Mouse (Mus musculus) right cerebral cortex, postnatal 25 days (tissue): Measurements from ENCODE around the gene Jaml.
"Not testable (repeated sequence)": the region's sequence is repeated elsewhere in the genome, so short reads cannot be mapped to it uniquely, and the experiment has no call there.

Experiments used
- DNase-seq: peaks from one replicate; pipeline ENCODE4 v3.0.0; 2022

The Jaml gene

DNA sequence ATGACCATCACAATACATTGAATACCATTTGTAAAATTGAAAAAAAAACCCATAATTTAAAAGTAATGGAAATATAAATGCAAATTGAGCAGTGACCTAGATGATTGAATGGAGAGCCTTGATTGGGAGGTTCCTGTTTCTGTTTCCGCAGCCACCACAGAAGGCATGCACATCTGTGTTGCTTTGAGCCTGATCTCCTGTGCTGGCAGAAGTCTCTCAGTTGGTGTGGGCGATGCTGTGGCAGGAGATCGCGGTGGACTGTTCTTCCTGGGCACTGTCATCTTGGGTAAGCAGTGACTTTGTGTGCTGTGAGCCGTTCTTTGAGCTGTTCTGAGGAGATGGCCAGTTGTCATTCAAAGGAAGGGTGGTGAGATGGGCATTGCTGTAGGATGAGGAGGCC is at the start of gene Jaml:
TSS of gene Jaml (plus strand) at position 173 of the 400 bp plus-strand sequence.
- DNase-seq = no peak

DNA sequence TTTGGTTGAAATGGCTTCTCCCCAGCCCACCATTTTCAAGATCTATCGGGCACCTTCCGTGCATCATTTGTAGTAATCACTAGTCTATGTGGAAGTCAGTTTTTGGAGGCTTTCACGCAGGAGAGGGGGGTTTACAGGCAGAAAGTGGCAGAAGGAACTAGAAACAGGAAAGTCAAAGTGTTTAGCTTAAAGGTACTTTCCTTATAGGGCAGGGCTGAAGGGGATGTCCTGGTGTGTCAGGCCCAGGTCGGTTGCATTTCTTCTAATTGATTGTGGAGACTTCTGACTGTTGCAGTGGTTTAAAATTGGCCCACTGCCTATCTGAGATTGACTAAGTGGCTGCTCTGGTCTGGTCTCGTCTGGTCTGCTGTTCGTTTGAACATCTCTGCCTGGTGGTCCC is 48.6 kb upstream of the Jaml start:
- no peak for DNase-seq

DNA sequence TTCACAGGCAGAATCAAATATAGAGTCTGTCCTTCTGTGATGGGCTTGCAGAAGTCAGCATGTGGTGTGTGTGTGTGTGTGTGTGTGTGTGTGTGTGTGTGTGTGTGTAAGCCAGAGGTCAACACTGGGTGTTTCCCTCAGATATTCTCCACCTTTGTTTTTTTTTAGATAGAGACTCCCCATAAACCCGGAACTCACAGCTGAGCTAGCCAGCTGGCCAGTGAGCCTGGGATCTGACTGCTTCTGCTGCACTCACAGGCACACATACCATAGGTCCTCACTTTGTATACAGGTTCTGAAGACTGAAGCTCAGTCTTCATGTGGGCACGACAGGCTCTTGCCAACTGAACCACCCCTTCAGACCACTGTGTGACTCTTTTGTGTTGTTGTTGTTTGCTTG is 46.7 kb upstream of the Jaml start:
- DNase-seq = no peak

DNA sequence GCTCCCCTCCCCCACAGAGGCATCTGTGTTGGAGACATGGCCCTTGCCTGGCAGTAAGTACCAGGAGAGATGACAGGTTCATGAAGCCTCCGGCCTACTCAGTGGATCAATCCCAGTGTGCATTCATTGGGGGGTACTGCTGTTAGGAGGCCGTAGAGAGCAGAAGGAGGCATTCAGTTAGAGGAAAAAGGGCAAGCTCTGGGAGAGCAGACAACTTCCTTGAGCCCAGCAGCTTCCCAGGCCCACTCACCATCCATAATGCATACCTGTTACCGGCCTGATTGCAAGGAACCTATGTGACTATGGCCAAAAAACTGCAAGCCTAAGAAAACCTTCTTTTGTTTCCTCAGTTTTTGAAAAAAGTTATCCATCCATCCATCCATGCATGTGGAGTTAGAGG is 44.5 kb upstream of the Jaml start:
- no peak for DNase-seq

DNA sequence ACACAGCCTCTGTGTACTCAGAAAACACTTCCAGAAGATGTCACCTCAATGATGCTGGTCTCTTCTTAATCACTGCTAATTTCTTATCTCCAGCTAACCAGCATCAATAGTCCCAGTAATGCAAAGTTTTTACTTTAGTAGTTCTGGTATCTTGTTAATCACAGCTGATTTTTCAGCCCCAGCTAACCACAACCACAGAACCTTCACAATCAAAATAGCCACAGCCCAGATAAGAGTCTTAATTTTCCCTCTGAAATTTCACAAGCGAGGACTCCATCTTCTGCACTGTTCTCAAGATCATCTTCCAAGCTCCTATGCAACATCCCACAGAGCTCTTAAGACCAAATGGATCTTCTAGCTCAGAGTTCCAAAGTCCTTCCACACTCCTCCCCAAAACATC is 41.2 kb upstream of the Jaml start:
- not testable (repeated sequence) for DNase-seq

DNA sequence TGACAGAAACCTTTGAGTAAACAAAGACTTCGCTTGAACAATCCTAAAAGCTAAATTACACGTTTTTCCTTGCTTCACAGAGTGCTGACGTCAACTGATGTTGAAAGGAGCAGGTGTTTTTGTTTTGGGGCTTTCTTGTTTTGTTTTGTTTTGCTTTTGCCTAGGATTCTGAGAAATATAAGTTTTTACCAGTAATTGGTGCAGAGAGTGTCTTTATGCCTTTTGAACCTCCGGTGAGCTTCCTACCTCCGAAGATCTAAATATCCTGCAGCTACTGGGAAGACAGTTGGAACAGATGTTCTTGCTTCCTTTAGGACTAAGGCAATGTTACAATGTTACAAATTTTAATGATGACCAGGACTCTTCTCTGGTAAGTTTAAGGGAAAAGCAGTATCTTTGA is 39.5 kb upstream of the Jaml start, which contains the start of gene Mpzl2:
TSS of gene Mpzl2 (plus strand) at position 301 of the 400 bp plus-strand sequence.
- DNase-seq = no peak

DNA sequence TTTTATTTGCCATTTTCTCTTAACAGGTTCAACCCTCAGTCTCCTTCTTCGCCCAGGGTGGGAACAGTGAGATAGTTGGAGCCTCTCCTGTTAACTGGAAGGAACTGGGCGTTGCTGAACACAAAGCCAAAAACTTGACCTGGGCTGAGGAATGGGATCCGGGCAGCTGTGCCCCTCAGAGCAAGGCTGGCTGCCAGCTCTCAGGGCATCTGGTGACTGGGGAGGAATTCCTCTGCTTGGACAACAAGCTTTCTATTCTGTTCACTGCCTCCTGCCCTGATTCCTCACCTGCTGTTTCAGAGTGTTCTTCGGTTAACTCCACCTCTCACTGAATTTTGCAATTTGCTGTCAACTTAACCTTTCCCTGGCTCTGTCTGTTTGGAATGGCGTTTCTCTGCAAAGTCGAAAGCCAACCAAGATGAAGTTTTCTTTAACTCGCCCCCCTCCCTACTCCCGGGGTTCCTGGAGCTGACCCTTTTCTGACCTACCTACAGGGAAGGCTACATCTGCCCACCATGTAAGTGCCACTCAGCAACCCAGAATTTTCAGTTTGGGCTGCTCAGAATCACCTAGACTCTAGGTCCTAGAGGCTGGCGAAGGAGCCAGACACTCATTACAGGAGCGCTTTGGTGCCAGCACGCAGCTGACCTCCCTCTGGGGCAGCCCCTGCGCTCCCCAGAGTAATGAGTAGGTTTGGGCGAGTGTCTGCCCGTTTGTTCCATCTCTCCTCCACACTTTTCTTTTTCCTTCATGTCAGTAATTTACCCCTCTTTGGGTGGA is 38.7 kb upstream of the Jaml start:
- no peak for DNase-seq

DNA sequence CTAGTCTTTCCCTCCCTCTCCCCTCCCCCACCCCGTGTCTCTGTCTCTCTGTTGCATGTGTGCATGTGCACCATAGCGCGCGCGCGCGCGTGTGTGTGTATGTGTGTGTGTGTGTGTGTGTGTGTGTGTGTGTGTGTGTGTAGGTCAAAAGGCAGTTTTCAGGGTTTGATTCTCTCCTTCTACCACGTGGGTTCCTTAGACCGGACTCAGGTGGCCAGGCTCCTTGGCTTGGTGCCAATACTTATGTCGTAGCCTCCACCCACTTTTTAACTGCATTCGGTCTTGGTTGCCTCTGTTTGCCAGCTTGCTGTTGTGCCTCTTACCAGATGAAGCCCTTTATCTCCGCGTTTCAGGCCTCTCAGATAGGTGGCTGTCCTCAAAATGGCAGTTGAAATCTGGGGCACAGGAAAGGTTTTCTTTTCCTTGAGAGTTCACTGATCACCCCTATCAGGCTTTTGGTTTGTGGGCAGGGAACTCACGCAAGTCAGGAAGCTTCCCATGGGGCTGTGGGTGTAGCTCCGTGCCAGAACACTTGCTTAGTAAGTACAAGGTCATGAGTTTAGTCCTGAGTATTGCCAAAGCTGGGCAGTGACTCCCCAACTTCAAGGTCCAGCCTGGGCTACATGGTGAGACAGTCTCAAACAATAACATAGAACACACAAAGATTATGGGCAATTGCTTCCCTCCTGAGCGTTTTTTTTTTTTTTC is 37.7 kb upstream of the Jaml start:
- DNase-seq = no peak

DNA sequence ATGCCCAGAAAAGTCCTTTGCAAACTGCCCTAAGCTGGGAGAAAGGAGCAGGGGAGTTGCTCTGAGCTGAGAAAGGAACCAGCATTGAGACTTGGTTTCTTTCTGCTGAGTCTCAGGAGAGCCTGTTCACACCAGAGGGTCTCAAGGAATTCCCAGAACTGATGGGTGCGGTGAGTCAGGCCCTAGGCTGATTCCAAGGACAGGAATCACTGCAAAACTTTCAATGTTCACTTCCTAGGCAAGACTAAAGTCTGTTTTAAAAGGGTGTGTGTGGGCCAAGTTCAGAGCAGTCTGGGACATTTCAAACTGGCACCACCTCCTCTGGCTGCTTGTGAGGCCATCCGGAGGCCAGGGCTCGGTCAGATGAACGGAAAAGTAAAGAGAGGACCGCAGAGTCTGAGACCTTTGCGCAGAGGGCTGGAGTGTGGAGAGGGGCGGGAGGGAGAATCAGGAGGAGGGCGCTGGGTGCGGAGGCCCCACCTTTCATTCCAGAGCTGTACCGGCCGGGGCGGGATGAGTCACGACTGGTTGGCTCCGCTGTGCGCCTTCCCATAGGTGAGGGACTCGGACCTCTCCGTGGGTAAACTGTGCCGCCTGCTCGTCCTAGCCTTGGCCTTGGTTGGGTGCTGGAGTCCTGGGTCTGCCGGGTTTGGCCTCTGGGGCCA is 36.8 kb upstream of the Jaml start:
- no peak for DNase-seq

DNA sequence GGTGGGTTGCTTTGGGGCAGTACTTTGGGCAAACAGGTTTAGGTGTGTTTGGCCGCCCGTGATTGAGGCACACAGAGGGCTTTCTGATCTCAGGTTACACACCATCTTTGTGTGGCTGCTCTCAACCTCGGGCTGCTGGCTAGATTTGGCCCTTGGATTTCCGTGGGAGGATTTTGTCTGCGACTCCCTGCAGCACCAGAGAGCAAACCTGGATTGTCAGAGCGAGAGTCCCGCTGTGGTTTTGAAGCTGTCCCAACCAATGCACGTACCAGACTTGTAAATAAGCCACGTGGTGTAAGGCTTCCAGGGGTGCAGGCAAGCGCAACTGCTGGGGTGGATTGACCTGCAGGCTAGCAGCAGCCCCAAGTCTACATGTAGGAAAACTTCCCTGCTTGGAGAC is 36.0 kb upstream of the Jaml start:
- DNase-seq = no peak

DNA sequence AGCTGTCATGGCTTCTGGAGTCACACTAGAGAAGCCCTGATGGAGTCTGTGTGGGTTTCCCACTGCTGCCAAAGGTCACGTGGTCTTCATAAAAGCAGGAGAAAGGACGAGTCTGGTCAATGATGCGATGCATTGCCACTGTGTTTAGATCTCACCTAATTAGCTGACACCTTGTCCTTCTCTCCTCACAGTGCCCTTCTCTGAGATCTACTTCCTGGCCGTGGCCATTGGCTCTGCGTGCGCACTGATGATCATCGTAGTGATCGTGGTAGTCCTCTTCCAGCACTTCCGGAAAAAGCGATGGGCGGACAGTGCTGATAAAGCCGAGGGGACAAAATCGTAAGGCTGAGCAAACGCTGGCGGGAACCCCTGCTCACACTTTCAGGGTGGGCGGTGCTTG is 32.0 kb upstream of the Jaml start:
- no peak for DNase-seq

DNA sequence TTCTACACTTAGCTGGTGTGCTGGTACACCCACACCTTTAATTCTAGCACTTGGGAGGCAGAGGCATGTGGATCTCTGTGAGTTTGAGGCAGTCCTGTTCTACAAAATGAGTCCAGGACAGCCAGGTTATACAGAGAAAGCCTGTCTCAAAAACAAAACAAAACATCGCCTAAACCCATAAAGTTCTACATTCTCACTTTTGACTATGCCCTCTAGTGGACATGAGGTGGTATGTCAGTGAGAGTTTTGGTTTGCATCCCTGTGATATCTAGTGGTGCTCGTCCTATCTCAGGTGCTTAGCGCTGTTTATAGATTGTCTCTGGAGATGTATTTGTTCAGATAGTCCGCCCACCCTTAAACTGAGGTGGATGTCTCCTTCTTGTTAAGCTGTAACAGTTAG is 30.5 kb upstream of the Jaml start:
- no peak for DNase-seq

DNA sequence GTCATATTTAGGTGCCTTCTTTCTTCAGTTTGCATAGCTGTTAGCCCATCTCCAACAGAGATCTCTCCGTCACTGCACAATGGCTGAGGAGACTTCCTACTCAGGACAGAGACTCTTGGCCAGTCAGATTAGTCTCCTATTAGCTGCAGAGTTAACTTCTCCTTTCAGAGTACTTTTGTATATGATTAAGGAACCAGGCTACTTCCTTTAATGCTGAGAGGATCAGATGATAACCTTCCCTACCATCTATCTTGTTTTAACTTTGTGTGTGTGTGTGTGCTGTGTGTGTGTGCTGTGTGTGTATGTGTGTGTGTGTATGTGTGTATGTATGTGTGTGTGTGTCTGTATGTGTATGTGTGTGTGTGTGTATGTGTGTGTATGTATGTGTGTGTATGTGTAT is 29.3 kb upstream of the Jaml start:
- DNase-seq = no peak

DNA sequence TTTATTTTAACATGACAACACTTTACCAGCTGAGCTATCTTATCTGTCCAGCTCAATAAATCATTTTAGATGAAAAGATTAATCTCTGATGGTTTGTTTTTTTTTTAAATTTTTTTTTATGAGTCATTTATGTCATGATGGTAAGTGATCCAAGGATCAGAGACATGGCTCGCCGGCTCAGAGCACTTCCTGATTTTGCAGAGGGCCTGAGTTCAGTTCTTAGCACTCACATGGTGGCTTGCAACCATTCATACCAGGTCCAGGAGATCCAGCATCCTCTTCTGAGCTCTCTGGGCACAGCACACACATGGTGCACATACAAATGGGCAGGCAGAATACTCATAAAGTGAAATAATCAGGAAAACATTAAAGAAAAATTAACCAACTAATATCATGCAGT is 28.7 kb upstream of the Jaml start:
- DNase-seq = no peak

DNA sequence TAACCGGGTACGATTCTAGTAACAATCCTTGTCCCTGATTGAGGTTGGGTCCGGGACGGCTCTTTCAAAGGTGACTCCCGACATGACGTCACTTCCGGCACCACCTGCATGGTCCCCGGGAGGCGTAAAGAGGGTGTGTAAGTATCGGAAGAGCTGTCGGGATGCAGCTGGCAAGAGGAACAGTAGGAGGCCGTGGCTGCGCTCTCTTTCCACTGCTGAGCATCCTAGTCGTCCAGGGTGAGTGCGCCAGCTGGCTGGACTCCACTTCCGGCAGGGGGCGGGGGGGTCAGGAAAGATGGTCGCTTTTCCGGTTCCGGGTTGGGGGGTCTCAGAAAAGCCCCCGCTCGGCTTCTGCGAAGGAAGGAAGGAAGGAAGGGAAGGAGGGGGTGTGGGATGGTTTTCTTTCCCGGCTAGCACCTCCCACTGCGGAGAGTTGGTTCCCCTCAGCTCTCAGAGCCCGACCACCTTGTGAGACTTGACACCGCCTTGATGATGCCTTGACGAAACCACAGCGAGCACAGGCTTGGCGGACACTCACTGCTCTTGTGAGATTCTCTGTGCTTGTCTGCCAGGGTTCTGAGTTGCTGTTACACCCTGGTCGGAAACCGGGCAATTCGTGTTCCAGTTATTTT is 23.8 kb upstream of the Jaml start, which contains the start of gene Mpzl3:
TSS of gene Mpzl3 (plus strand) at position 105 of the 632 bp plus-strand sequence.
- DNase-seq = peak; percentile 85

DNA sequence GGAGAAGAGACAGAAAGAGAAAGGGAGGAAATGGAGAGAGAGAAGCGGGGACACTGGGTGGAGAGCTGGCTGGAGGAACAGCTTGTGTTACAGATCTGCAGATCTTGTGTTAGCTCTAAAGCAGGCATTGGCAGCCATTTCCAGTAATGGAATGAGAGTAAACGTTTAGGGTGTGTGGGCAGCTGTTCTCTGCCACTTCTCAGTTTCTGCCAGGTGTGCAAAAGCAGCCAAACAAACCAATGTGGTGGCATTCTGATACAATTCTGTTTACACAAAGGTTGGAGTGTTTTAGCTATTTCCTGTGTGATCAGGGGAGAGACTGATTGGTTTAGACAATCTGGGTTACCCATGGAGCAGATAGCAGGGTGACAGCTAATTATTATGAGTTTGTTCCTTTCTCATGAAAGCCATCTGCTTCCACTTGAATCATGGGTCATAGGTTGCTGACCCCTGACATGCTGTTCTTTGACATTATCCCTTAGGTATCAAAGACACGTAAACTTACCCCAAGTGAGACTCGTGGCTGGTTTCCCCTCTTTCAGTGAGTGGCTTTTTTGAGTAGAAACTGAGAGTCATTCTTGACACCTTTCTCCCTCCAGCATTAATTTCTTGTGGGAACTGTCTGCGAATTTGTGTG is 20.6 kb upstream of the Jaml start:
- DNase-seq = no peak

DNA sequence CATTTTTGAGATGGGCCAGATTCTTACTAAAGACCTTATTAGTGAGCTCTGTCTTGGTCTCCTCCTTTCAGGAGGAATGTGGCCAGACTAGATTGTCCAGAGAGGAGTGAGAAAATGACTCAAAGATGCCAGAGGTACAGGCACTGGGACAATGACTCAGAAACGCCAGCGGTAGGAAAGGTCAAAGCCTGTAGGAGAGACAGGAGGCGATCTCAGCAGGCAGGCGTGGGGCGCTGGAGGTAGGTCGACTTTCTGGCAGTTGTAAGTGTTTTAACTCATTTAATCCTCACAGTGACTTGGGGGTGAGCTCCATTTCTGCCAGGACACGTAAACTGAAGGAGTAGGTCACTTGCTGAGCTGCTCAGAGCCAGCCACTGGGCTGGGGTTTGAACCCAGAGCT is 18.8 kb upstream of the Jaml start:
- no peak for DNase-seq

DNA sequence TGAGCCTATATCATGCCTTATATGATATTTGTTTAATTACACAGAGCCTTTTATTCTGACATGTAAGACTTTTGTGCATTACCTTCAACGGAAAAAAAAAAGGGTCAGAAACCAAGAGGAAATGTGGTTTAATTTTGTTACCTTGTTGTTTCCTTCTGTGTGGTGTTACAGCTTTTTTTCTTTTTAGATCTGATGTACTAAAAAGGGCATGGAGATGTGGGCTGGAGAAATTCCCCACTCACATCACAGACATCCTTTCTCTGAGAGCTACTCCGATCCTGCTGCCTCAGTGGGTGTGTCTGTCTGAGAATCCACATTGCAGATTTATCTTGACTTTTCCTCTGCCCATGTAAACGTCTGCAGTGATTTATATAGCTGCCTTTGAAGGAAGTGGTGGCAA is 16.3 kb upstream of the Jaml start:
- no peak for DNase-seq

DNA sequence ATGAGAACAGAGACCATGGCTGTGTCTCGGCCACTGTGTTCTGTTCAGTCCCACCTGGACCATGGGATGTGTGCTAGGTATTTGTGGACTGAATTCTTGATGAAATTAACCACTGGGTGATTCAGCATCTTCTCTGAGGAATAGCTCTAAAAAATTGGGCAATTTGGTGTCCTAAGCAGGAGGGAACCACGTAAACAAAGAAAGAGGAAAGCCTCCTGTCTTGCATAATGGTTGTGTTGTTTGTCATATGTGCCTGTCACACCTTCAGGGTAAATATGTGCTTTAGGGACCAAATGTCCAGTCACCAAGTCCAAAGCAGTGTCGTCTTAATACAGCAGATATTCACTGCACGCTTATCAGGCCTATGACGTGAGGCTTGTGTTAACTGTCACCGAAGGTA is 14.6 kb upstream of the Jaml start:
- DNase-seq = no peak

DNA sequence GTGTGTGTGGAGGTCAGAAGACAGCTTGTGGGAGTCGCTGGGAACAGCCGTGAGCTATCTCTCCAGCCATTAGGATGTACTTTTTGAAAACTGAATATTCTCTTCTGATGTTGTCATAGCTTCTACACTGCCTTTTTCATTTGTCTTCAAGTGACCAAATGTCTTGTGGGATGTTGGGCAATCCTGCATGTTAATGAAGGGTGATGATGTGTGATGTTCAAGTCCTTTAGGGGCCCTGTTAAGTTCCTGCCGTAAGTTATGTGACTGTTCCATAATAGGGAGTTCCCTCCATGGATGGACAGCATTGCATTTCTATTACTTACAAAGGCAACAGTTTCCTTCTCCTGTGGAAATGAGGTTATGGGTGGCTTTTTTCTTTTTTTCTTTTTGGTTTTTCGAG is 12.2 kb upstream of the Jaml start:
- no peak for DNase-seq

DNA sequence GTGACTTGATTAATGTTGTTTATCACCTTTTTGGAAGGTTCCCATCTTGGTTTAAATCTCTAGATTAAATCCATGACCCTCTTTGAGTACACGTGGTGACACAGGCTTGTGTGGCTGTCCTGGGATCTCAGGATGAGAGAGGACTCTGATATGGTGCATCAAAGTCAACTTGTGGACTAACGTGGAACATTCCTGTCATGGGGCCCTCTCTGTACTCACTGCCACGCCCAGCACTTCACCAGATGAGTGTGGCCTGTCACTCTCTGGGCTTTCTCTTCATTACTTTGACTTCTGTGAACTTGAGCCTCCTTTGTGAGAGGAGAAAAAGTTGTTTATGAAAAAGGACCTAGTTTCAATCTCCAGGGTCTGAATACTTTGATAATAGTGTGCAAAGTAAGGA is 7.2 kb upstream of the Jaml start:
- no peak for DNase-seq

DNA sequence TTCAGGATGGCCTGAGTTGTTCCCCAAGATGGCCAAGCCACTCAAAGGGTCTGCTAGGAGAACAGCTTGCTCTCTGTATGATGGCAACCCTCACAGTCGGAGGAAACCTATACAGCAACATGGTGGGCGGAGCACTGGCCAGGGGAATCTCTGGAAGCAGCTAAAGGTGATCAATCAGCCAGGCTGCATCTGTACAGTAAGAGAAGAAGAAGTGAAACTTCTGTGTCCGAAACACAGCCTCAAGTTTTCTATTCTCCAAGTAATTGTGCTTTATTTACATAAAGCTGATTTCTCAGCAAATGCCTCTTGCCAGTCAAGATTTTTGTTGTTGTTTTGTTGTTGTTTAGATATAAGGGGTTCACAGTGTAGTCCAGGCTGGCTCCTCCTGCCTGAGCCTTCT is 1.1 kb upstream of the Jaml start:
- no peak for DNase-seq

DNA sequence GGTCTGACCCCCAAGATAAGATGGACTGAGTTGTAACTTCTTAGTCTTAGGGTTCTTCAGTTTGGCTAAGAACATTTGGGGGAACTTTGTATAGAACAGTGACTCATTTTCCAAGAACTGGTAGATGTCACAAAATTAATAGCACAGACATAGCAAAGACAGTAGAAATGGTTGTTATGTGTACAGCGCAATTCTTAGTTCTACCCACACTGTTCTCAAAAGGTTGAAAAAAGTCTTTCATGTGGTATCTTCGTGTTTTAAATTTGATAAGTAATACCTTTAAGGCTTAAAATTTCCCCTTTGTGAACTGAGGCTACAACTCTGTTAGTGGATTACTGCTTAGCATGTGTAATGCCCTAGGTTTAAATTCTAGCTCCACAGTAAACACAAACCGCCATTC is 4.1 kb downstream of the Jaml start:
- DNase-seq = no peak
